Mouse (Mus musculus) cerebellum, adult 2 months (tissue): ENCODE data around the gene Wdr54. TPM values are rescaled to one million over a fixed set of nuclear protein-coding genes. Genes with fewer than 3 reads are reported as not detected.
"Not testable (repeated sequence)": the region's sequence is repeated elsewhere in the genome, so short reads cannot be mapped to it uniquely, and the experiment has no call there.

Experiments
- DNase-seq, 2 experiments: peaks; one replicate each; pipeline ENCODE4 v3.0.0; 2021
- H3K27ac ChIP-seq: fragments of 200-500 bp; 2 replicates; pipeline ENCODE4 v1.5.1; 2012; ENCODE audit warnings: low read length, control low read depth, inconsistent platforms; ENCODE audit not compliant: insufficient read depth
- H3K27me3 ChIP-seq: fragments of 200-500 bp; 2 replicates; pipeline ENCODE4 v1.6.1; 2012; ENCODE audit warnings: inconsistent platforms, mild to moderate bottlenecking, low read length, moderate library complexity; ENCODE audit not compliant: control insufficient read depth, insufficient read depth
- H3K4me1 ChIP-seq: fragments of 200-500 bp; 2 replicates; pipeline ENCODE4 v1.6.1; 2011; ENCODE audit warnings: low read length; ENCODE audit not compliant: control insufficient read depth, insufficient read depth
- H3K4me3 ChIP-seq: fragments of 200-500 bp; replicated peaks from 2 replicates; pipeline ENCODE3; 2011; ENCODE audit warnings: mild to moderate bottlenecking, low read depth, low read length, control low read depth; ENCODE audit not compliant: insufficient read depth
- CTCF ChIP-seq: fragments of 200-500 bp; IDR thresholded peaks from 2 replicates; pipeline ENCODE4 v1.5.1; 2011; ENCODE audit warnings: low read depth, mild to moderate bottlenecking, control low read depth, low read length, moderate library complexity, borderline replicate concordance; ENCODE audit not compliant: insufficient read depth
- POLR2A ChIP-seq: fragments of 200-500 bp; IDR thresholded peaks from 2 replicates; pipeline ENCODE4 v1.6.1; 2011; ENCODE audit warnings: low read length, control low read depth, borderline replicate concordance; ENCODE audit not compliant: insufficient read depth
- WGBS: fragments of 180-500 bp; shearing (Covaris S2); methylation state at CpG from one replicate; pipeline ENCODE4 v1.1.7; 2018; 5-methylcytosine and 5-hydroxymethylcytosine counted together
- polyA plus RNA-seq: library from polyadenylated mRNA; depleted of rRNA; stranded (reverse); fragments of >200 nt; gene quantifications from 2 replicates; pipeline ENCODE4 v1.2.3, GENCODE M21; 2012

Wdr54 gene
- polyA plus RNA-seq, 1 experiment = 22.7 TPM

GRCm38 (mm10) chr6:83166243-83166630, 10.0 kb upstream of the Wdr54 start:
- TF ChIP-seq POLR2A = no peak
- no peak for TF ChIP-seq CTCF
- Histone ChIP-seq H3K27me3 (no peaks in the 10 kb centered on the region), H3K27ac (peak overlapping the region; percentile 16; the same call in 1 of the 2 replicates), H3K4me3 (peak overlapping the region; percentile 66), H3K4me1 (peaks cover 17% of the 10 kb centered on the region; the same call in 1 of the 2 replicates)
- under 1% methylated on average over 12 of the region's 12 CpGs for WGBS
- DNase-seq = no peak

DNA sequence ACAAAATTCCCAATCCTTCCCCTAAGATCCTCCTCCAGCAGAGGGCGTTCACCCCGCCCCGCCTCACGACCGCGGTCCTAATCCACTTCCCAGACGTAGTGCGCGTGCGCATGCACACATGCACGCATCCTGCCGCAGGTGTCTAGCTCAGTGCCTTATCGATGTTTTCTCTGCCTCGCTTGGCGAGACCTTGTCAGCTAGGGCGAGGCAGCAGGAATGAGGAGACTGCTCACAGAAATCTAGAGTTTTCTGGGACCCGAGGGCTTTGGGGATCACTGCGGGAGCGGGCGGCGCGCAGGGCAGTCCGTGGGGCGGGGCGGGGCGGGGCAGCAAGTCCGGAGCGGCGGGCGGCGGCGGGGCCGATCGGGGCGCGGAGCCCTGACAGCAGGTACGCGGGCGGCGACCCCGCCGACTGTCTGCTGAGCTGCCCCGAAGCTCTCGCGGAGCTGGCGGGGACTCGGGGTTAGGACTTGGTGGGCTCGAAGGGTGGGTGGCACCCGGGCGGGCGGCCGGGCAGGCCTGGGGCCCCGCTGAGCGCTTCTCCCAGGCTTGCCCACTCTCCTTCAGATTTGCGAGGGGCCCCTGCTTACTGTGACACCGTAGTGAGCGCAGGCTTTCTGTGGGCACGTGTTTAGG, 9.5 kb upstream of the Wdr54 start, which contains the start of gene Dctn1:
Gene Dctn1, plus strand, starts transcription at position 314 of the 636 bp plus-strand sequence.
- under 1% methylated on average over 58 of the region's 58 CpGs for WGBS
- TF ChIP-seq CTCF (peak; percentile 71; the same call in 1 of the 2 replicates), POLR2A (peak; percentile 57)
- peaks cover 13% of the 10 kb centered on the region; the same call in 1 of the 2 replicates for H3K4me1 ChIP-seq
- H3K27ac ChIP-seq = peak within 1 kb of the TSS; percentile 84
- H3K27me3 ChIP-seq = no peaks in the 10 kb centered on the region
- peak; percentile 94 to 97 for DNase-seq
- H3K4me3 ChIP-seq = peak within 1 kb of the TSS; percentile 66

DNA sequence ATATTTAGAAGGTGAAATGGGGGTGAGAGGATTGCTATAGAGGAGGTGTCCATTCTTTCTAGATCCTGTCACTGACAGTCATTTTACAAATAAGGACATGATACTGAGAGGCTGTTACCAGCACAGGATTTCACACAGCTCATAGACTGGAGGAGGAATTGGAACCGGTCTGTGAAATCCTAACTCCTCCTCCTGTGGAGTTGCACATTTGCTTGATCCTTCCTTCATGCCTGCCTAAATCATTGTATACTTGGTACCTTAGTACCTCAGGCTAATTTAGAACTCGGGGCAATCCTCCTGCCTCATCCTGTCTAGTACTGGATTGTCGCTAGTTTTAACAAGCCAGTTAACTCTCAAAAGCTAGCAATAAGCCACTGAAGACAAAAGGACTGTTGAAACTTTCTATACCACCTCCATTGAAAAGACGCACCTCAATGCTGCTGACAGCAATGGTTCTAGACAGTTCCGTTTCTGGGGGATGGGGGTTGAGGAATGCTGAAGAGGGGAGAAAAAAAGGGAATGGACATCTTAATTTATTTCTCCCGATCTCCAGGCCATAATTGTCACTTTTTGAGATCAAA, 8.9 kb upstream of the Wdr54 start:
- no peak overlapping the region; the same call in 1 of the 2 replicates for H3K27ac ChIP-seq
- no peak for DNase-seq
- 1% methylated on average over 6 of the region's 6 CpGs for WGBS
- no peak for TF ChIP-seq CTCF
- no peak for TF ChIP-seq POLR2A
- H3K27me3 ChIP-seq = no peaks in the 10 kb centered on the region
- peaks cover 13% of the 10 kb centered on the region; the same call in 1 of the 2 replicates for H3K4me1 ChIP-seq
- peak overlapping the region; percentile 49 for H3K4me3 ChIP-seq

GRCm38 (mm10) chr6:83162701-83163100, 6.5 kb upstream of the Wdr54 start:
- no peak for TF ChIP-seq POLR2A
- TF ChIP-seq CTCF = peak; percentile 83
- DNase-seq = peak; percentile 79 to 81
- peak overlapping the region; percentile 59 for H3K4me3 ChIP-seq
- 0 out of 2 replicates have a peak, but pooled peaks cover 9% of the 10 kb centered on the region for H3K4me1 ChIP-seq
- no peak overlapping the region for H3K27ac ChIP-seq
- no peaks in the 10 kb centered on the region for H3K27me3 ChIP-seq
- WGBS = 3% methylated on average over 8 of the region's 8 CpGs

DNA sequence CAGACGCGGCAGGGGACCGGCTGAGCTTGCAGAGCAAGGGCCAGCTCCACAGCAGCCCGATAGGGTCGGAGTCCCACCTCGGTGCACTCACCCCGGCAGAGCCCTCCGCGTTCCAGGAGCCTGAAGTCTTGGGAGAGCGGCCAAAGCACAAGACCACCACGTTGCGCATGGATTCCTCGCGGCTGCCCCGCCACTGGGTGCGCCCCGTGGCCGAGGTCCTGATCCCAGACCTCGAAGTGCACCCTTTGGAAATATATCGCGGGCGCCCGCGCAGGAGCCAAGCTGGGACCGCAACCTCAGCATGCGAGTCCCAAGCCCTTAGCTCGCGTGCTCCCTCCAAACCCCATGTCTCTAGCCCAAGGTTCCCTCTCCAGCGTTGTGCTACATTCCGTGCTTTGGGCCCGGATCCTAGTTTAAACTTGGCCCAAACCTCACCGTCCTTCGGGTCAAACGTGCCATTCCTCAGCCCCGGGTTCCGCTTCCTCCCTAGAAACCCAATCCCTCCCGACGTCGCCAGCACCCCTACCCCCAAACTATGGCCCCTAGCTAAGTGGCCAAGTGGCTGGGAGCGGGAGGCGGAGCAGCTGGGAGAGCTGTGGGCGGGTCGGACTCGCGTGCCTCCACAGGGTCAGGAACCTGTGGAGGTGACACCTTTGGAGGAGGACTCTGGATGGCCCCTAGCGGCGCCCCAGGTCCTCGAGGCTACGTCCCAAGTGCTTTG, 5.9 kb upstream of the Wdr54 start:
- DNase-seq = peak; percentile 30 to 54
- 1% methylated on average over 49 of the region's 49 CpGs for WGBS
- H3K4me3 ChIP-seq = peak overlapping the region; percentile 59
- H3K4me1 ChIP-seq = 0 out of 2 replicates have a peak, but pooled peaks cover 8% of the 10 kb centered on the region
- no peak overlapping the region for H3K27ac ChIP-seq
- H3K27me3 ChIP-seq = no peaks in the 10 kb centered on the region
- TF ChIP-seq CTCF (no peak), POLR2A (no peak)

- TF ChIP-seq CTCF (no peak), POLR2A (no peak)
- Histone ChIP-seq H3K4me1 (0 out of 2 replicates have a peak, but pooled peaks cover 7% of the 10 kb centered on the region), H3K27ac (no peak overlapping the region), H3K4me3 (no peak overlapping the region), H3K27me3 (no peaks in the 10 kb centered on the region)
- DNase-seq = no peak
- WGBS = 18% methylated on average over 19 of the region's 19 CpGs
Measured at GRCm38 (mm10) chr6:83161442-83161841, 5.2 kb upstream of the Wdr54 start.

- not testable (repeated sequence) for H3K27ac ChIP-seq, H3K4me1 ChIP-seq, DNase-seq, H3K4me3 ChIP-seq, H3K27me3 ChIP-seq
- peak; percentile 1; the same call in 1 of the 2 replicates for TF ChIP-seq CTCF
- WGBS = 21% methylated on average over 3 of the region's 3 CpGs
Measured at GRCm38 (mm10) chr6:83159456-83159855, 3.3 kb upstream of the Wdr54 start.
